Mouse (Mus musculus) liver, postnatal 0 days (tissue): ENCODE results near the gene Jarid2.

ENCODE experiments used
- CTCF ChIP-seq: sonication (generic); IDR thresholded peaks from 2 replicates; pipeline ENCODE4 v1.5.1; 2016; ENCODE audit warnings: antibody characterized with exemption, low read depth
- EP300 ChIP-seq: IDR thresholded peaks from 2 replicates; pipeline ENCODE4 v1.6.1; 2016; ENCODE audit warnings: antibody characterized with exemption, low read depth, mild to moderate bottlenecking

GRCm38 (mm10) chr13:44770808-44771605, 41.7 kb downstream of the Jarid2 start:
- TF ChIP-seq CTCF (no peak), EP300 (no peak)
